Mouse (Mus musculus) left cerebral cortex, adult 18-20 months (tissue): ENCODE results near the gene Tsnax. TPM values are rescaled to one million over a fixed set of nuclear protein-coding genes. Genes with fewer than 3 reads are reported as not detected.

Experiments used
- DNase-seq, 2 experiments: peaks; one replicate each; pipeline ENCODE4 v3.0.0; 2021 to 2022; ENCODE audit warnings: low spot score in 2 of 2, mixed read lengths in 1 of 2
- long read RNA-seq, 2 experiments: library from polyadenylated mRNA; stranded (forward); transcript quantifications; one replicate each; pipeline ENCODE4 v2.0.0; 2021
- total RNA-seq, 2 experiments: library from RNA; stranded (reverse); gene quantifications; 2 replicates each; pipeline ENCODE4 v1.2.3; 2021

The Tsnax gene
- 100 to 1,000 TPM; 181 to 182 TPM for total RNA-seq
- long read RNA-seq, experiment 1, transcript Tsnax-201 (6 exons, 2,391 nt), result major isoform, 343 of 385 reads
- long read RNA-seq, experiment 1, partial matches to known transcripts, result 12 of 385 reads
- long read RNA-seq, experiment 1, other reads (novel, unspliced or antisense), result 26 of 385 reads
- long read RNA-seq, experiment 2, transcript Tsnax-201 (6 exons, 2,391 nt), result major isoform, 315 of 366 reads
- long read RNA-seq, experiment 2, partial matches to known transcripts, result 37 of 366 reads
- long read RNA-seq, experiment 2, other reads (novel, unspliced or antisense), result 13 of 366 reads

GRCm38 (mm10) chr8:125012695-125013627 is at the start of gene Tsnax:
Tsnax (plus strand) TSS chr8:125012997.
- peak; percentile 89 to 95 for DNase-seq

GRCm38 (mm10) chr8:124963246-124963645 is 49.6 kb upstream of the Tsnax start:
- DNase-seq, result no peak

DNA sequence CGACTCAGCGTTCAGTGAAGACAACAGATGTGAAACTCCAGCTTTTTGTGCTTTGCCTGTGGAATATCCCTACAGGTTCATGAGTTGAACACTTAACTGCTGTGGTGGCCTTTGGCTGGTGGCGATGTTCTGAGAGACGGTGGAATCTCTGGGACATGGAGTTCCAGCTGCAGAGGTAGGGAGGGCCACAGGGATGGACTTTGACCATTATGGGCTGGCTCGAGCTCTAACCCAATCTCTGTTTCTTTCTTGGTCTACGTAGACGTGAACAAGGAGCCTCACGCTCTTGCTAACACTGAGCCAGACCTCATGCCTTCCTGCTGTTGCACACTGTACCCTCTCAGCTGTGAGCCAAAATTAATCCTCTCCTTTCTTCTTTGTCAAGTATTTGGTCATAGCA is 47.8 kb upstream of the Tsnax start:
- no peak for DNase-seq

- DNase-seq, result no peak
These were observed 42.4 kb upstream of the Tsnax start for GRCm38 (mm10) chr8:124970312-124970933.

GRCm38 (mm10) chr8:124973221-124973620 is 39.6 kb upstream of the Tsnax start:
- no peak for DNase-seq

GRCm38 (mm10) chr8:124974254-124974653 is 38.5 kb upstream of the Tsnax start:
- DNase-seq, result no peak

GRCm38 (mm10) chr8:124976211-124976610 is 36.6 kb upstream of the Tsnax start:
- DNase-seq, result no peak

DNA sequence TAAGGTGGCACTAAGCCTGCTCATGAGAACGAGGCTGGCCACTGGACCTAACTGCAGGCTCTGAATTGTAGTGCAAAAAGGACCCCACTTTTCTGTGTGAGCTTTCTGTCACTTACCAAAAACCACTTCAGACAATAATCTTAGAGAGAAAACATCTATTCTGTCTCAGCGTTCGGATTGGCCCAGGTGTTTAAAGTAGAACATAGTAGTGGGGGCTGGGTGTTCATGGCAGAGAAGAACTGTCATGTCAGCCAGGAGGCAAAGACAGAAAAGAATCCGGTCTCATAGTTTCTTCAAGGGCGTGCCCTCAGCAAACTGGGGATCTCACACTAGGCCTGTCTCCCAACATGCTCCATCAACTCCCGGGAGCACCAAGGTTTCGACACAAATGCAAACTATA is 34.8 kb upstream of the Tsnax start:
- no peak for DNase-seq

DNA sequence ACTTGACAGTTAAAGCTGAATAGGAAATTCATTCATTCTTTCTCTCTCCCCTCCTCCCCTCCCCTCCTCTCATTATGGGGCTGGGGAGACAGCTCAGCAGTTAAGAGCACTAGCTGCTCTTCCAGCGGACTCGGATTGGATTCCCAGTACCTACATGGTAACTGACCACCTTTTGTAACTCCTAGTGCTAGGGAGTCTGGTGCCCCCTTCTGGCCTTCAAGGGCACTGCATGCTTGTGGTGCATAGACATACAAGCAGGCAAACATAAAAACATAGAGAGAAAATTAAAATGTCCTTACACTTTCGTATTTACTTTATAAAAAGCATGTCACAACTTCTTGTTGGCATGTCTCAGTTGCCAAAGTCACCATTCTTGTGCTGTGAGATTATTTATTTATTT is 32.8 kb upstream of the Tsnax start:
- DNase-seq, result no peak

DNA sequence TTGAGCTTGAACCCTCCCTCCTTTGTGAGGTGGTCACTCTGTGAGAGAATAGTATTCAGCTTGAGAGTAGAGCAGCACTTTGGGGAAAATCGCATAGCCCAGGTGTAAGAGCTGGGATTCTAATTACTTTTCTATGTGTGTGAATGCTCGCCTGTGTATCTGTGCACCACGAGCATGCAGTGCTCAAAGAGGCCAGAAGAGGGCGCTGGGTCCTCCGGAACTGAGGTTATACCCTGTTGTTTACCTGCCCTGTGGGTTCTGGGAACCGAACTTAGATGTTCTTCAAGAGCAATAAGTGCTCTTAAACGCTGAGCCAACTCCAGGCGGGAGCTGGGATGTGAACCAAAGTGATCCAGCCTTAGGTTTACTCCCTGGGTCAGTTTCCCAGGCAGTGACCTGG is 32.0 kb upstream of the Tsnax start:
- DNase-seq, result no peak

- DNase-seq, result no peak
These were observed 21.7 kb upstream of the Tsnax start for GRCm38 (mm10) chr8:124990923-124991667.

DNA sequence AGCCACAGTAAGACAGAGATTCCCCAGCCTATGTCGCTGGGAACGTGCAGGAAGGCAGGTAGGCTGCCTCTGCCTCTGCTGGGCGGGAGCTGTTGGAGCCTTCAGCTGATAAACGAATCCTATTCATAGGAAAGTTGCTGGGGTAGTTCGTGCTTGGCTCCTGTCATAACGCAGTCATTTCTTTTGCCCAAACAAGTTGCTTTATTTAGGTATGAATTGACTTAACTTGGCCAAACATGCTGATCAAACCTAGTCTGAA is 21.2 kb upstream of the Tsnax start:
- DNase-seq, result no peak

DNA sequence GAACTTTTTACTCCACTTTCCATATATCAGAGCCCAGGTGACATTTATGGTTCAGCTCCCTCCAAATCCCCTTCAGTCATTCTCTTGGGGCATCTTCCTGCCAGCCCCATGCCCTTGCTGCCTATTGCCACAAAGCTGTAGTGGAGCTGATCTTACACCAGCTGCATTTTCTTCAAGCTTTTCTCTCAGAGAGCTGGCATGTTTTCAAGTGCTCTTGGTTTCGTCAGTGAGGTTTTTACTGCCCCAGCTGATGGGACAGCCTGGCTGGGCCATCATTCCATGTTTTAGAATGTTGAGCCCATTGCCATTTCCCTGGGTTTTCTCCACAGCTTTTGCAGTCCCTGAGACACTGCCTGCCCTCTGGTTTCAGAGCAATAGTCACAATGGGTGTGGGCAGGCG is 17.0 kb upstream of the Tsnax start:
- DNase-seq, result peak; percentile 10 to 33

- DNase-seq, result no peak
These were observed 11.3 kb downstream of the Tsnax start for GRCm38 (mm10) chr8:125024085-125024484.

- DNase-seq, result no peak
These were observed 14.4 kb downstream of the Tsnax start for GRCm38 (mm10) chr8:125027211-125027610.

GRCm38 (mm10) chr8:125028841-125029240 is 16.0 kb downstream of the Tsnax start:
- DNase-seq, result no peak

DNA sequence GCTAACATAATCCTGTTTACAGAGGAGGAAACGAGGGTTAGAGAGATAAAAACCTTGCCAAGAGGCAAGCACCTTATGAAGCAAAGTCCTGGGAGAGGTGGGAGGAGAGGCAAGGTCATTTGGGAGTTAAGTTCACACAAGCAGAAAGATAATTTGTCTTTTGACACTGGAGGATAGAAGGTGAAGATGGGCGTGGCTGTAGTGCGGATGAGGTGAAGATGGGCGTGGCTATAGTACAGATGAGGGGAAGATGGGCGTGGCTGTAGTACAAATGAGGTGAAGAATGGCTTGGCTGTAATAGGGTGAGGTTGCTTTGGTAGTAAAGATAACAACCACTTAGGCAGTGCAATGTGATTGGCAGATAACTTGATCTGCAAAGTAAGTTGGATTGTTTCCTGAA is 18.5 kb downstream of the Tsnax start:
- no peak for DNase-seq

DNA sequence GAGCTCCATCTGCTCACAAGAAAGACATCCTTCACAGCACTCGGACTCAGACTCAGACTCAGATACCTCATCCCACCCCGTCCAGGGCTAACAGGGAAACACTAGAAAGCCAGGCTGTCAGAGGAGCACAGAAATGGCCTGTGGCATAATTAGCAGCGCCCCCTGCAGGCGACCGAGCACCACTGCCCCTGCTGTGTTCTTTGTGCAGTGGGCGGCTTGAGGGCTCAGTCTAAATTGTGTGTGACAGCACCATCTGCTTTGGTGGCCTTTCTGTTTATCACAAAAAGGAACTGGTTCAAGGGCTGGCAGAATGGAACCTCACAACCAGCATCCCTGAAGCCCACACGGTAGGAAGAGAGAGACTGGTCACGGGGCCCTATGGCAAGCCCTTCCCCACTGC is 21.9 kb downstream of the Tsnax start:
- peak; percentile 73 to 77 for DNase-seq

DNA sequence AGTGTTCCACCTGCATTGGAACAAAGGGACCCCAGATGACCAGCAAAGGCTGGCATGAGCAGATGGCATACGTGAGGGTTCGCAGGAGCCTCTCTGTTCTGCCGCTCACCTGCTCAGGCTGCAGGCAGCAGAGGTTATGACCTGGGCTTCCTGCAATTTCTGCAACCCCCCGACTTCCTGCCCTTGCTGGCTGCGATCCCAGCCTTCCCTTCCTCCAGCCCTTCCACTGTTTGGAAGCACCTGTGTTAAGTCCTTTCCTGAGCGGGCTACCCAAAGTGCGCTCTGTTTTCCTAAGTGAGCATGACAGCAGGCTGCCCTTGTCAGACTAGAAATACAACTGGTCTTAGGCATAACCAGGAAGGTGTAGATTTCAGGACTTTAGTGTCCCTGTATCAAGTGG is 24.3 kb downstream of the Tsnax start:
- DNase-seq, result no peak

GRCm38 (mm10) chr8:125038731-125039130 is 25.9 kb downstream of the Tsnax start:
- no peak for DNase-seq

GRCm38 (mm10) chr8:125040587-125041375 is 28.0 kb downstream of the Tsnax start:
- DNase-seq, result no peak
